Mouse (Mus musculus): ENCODE measurements around the gene Coro1c.
A peak's percentile ranks its signal among the peaks of the same experiment; 100 is the strongest.

Coro1c gene

DNA sequence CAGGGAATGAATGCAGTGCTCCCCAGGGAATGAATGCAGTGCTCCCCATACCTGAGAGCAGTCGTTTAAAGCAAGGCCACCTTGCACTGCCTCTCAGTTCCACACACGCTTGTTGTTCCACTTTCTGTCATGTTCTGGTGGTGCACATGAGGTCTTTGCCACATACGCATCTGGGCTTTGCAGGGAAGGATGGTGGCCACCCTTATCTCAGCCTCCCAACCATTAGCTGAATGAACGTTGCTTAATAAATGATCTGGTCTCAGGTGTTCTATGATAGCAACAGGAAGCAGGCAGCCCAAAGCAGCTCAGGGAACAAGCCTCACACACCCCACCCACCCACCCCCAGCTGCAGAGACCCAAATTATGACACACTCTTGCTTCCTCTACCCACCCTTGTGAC is 16.1 kb upstream of the Coro1c start:
- DNase-seq: no peak

GRCm38 (mm10) chr5:113921310-113922166 is 13.0 kb upstream of the Coro1c start:
- DNase-seq: no peak

- no peak for DNase-seq
Observed at GRCm38 (mm10) chr5:113919060-113919459, 10.5 kb upstream of the Coro1c start.

DNA sequence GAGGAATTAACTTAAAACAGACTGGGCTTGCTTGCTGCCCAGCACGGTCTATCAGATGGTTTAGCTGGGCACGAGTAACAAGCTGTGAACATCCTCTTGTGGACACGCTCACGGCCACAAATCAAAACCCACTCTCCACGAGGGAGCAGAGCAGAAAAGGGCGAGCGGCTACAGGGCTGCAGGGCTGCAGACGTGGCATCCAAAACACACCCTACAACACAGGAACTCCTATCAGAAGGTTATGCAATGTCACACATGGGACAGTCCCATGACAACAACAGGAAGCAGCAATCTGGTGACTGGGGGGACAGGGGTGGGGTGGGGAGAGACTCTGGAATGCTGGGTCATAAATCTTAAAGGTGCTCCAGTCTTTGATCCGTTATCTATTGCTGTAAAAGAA is 10.1 kb upstream of the Coro1c start:
- DNase-seq: no peak

DNA sequence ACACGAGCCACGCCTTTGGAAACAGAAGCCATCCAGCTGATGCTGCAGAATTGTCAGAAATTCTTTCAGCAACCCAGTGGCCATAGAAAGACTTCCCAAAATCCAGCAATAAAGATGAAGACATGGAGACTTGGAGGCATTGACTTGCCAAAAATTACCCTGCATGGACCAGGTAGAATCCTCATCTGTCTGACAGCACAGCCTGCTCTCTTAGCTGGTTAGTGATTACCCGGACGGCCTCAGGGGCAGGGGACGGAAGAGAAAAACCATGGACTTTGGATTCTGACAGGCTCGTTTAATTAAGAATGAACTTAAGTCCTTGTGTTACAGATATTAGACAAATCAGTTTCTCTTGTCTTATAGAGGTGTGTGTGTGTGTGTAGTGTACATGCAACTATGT is 2.1 kb upstream of the Coro1c start:
- DNase-seq: no peak

DNA sequence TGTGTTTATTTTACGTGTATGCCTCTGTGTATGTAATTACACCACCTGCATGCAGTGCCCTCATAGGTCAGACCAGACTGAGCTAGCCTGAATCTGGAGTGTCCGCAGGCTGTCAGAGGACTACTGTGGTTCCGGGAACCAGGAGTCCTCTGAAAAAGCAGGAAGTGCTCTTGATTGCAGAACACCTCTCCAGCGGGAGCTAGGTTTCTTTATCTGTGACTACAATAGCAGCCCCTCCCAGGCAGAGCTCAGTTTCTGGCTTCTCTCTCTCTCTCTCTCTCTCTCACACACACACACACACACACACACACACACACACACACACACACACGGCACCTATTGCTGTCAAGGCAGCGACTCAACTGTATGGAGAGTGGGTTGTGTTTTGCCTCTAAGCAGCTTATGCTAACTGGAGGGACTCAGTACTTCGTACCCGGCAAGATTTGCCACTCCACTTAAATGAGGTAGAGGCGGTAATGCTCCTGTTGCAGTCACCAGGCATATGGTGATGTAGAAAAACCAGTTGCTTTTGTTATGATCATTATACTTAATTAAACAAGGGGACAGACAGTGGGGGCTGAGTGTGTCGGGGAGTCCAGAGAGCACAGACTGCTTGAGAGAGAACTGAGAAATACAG is 1.6 kb upstream of the Coro1c start:
- peak; percentile 39 for DNase-seq

GRCm38 (mm10) chr5:113907786-113908567 is 581 bp downstream of the Coro1c start:
- DNase-seq: peak; percentile 46

DNA sequence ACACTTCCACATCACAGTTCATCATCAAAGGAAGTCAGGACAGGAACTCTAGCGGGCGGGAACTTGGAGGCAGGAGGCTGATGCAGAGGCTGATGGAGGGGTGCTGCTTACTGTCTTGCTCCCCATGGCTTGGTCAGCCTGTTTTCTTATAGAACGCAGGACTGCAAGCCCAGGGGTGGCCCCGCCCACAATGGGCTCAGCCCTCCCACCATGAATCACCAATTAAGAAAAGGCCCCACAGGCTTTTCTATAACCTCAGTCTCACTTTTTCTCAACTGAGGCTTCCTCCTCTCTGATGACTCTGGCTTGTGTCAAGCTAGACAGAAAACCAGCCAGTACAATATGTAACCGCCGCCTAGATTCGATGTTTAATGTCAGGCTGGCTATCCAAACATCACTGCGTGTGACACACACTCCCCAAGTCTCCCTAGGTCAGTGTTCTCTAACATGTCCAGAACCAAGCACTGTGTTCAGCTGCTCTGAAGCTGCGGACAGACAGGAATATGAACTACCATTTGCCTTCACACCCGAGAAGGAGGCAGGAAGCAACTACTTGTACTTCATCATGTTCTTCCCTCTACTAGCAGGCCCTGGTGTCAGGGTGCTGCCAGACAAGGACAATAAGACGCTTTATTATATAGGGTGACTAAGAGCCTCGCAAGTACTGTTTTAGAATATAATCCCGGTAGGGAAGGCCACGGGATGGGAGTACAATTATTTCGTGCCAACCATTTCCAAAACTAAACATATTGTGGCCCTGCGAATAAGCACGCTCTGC is 1.4 kb downstream of the Coro1c start:
- DNase-seq: no peak

GRCm38 (mm10) chr5:113904987-113905386 is 3.6 kb downstream of the Coro1c start:
- no peak for DNase-seq

- no peak for DNase-seq
Observed at GRCm38 (mm10) chr5:113902983-113903382, 5.6 kb downstream of the Coro1c start.

DNA sequence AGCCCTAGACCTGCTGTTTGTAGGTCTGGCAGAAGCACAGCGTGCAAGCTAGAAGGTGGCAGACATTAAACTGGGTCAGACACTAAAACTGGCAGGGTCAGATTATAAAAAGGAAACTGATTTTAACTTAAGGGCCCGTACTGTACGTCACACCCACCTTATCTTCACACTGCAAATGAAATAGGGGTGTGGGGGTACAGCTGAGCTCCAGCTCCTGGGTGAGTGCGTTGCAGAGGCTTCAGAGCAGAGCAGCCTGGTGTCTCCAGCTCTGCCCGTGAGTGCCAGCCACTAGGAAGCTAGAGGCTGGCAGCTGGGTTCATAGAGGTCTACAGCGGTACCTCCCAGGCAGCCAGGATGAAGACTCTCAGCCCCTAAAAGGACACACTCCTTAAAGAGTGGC is 6.5 kb downstream of the Coro1c start:
- no peak for DNase-seq

- peak; percentile 79 for DNase-seq
Observed at GRCm38 (mm10) chr5:113901074-113901571, 7.4 kb downstream of the Coro1c start.

DNA sequence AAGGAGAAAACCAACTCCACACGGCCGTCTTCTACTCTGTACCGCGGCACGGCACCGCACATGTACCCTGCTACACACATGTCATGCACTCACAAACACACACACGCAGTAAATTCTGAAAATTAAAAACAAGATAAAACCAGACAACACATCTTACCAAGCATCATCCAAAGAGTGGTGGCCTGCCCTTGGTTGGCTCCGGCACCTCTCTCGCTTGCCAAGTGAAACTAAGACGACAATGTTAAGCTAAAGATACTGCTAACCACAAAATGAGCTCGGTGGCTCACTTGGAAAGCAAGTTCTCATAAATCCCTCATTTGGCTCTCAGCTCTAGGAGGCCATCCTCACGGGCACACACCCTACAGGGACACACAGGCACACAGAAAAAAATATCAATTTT is 9.0 kb downstream of the Coro1c start:
- DNase-seq: no peak

DNA sequence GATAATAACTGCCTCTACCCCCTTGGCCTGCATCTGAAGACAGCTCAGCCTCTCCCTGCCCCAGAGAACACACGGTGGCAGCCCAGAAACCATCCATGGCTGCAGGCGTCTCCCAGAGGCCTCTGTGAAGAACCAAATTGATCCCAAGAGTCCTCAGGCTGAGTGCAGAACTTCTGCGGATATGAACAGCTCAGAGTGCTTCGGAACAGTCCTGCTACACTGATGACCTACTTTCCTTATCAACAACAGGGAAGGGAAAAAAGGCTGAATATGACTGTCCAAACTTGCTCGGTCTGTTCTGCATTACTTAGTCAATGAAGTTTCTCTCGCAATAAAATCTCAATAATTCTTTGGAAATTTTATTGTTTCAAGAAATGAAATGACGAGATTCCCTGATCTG is 16.6 kb downstream of the Coro1c start:
- no peak for DNase-seq

DNA sequence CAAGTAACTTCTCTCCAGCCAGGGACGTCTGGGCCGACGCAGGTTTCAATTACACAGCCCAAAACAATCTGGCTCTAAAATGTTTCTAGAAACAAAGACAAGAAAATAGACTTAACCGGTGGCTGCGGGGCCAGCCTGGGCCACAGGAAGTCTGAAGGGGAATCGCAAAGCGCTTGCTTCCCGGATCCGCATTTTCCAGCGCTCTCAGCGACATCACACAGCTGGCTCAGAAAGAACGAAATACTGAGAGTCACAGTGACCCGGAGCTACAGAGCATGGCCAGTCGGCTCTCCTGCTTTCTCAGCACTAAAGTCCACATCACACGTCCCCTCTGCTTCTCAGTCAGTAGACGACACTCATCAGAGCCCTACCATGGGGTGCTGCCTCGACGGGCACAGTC is 17.7 kb downstream of the Coro1c start:
- no peak for DNase-seq

DNA sequence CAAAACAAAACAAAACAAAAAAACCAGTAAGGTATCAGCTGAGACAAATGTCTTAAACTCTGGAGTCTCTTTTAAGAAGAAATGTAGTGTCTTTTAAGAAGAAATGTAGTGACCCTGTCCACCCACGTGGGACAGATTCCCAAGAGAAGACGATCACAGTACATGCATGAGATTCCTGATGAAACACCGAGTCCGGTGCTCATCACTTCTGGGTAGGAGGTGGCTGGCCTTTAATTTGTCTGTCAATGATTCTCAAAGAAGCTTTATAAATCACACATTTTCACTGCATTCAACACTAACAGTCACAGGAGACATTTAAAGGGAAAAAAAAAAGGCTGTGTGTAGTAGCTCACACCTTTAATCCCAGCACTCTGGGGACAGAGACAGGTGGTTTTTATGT is 18.6 kb downstream of the Coro1c start:
- no peak for DNase-seq

- no peak for DNase-seq
Observed at GRCm38 (mm10) chr5:113889181-113889906, 19.2 kb downstream of the Coro1c start.

GRCm38 (mm10) chr5:113888186-113888795 is 20.3 kb downstream of the Coro1c start:
- DNase-seq: no peak

DNA sequence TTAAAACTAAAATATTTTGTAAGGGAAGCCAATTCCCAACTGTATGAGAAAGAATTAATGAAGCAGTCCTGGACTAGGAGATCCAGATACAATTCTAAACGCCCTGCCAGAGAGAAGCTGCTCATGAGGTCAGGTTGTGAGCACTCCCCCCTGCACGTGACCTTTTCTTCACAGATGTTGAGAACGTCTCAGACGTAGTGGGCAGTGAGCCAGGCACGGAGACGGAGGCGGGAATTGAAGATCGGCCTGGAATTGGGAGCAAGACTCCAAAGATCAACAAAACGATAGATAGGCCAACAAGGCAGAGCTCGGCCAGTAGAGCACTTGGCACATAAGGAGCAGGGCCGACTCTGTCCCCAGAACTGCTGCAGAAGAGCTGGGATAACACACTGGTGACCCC is 21.4 kb downstream of the Coro1c start:
- no peak for DNase-seq

DNA sequence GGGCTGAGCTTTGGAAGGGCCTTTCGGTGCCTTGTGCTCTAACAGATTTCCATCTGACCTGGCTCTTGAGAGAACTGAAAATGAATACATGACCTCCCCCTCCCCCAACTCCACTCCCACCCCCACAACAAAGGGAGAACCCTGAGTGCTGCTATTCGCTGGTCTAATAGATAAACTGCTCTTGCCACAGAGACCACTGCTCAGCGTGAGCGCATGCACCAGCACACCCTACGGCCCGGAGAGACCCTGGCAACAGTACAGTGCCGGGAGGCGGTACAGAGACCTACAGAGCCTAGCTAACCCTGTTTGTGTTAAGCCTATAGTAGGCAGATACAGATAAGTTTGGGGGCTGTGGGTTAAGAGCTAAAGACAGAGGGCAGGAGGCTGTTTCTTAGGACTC is 22.9 kb downstream of the Coro1c start:
- DNase-seq: no peak

- no peak for DNase-seq
Observed at GRCm38 (mm10) chr5:113884750-113885149, 23.8 kb downstream of the Coro1c start.

- DNase-seq: no peak
Observed at GRCm38 (mm10) chr5:113883384-113883771, 25.2 kb downstream of the Coro1c start.

Measured in right cerebral cortex, adult 18-20 months (tissue).